Mouse (Mus musculus): ENCODE data around the gene Rbm20. TPM values are rescaled to one million over a fixed set of nuclear protein-coding genes. Genes with fewer than 3 reads are reported as not detected.

Rbm20 gene
- total and polyA plus RNA-seq, 3 experiments: 0.05 to 0.56 (median 0.08) TPM

GRCm38 (mm10) chr19:53843972-53844371 is 166.9 kb downstream of the Rbm20 start:
- TF ChIP-seq JUND (conservative IDR thresholded peaks at IDR 0.05; ENCODE audit: low read depth, low read length) (no peak), NELFE (IDR thresholded peaks at IDR 0.05; ENCODE audit: low read depth, low read length) (no peak), USF2 (conservative IDR thresholded peaks at IDR 0.05; ENCODE audit: low read depth, low read length) (no peak), E2F4 (IDR thresholded peaks at IDR 0.05; ENCODE audit: insufficient replicate concordance, low read depth, low read length) (no peak), ZC3H11A (IDR thresholded peaks at IDR 0.05; ENCODE audit: low read depth, low read length) (no peak), POLR2AphosphoS2 (IDR thresholded peaks at IDR 0.05; ENCODE audit: low read depth, low read length) (no peak), MAX (IDR thresholded peaks at IDR 0.05; ENCODE audit: low read length) (no peak), NRF1 (IDR thresholded peaks at IDR 0.05; ENCODE audit: low read depth, low read length) (no peak), GABPA (IDR thresholded peaks at IDR 0.05; ENCODE audit: insufficient replicate concordance, low read depth, low read length) (no peak), JUN (IDR thresholded peaks at IDR 0.05; ENCODE audit: insufficient read depth, low read depth, low read length) (no peak)
- Histone ChIP-seq H3K4me2 (ENCODE audit: insufficient read depth, low read depth, poor library complexity, severe bottlenecking) (no peak overlapping the region), H3K9ac (ENCODE audit: insufficient read depth, low read depth) (no peak overlapping the region), H3K27ac (ENCODE audit: insufficient read depth, low read depth) (no peak overlapping the region), H3K79me2 (replicated peaks; ENCODE audit: control insufficient read depth, extremely low read depth, insufficient read depth, poor library complexity, severe bottlenecking) (no peaks in the 10 kb centered on the region), H3K4me3 (replicated peaks in 1 of 3; ENCODE audit: low read depth in 2 of 3, low read length in 2 of 3, poor library complexity in 1 of 3) (no peak overlapping the region), H3K36me3 (replicated peaks in 1 of 2; ENCODE audit: control insufficient read depth in 1 of 2, insufficient read depth in 1 of 2, low read length in 1 of 2) (no peaks in the 10 kb centered on the region), H3K27me3 (replicated peaks) (no peaks in the 10 kb centered on the region), H3K4me1 (ENCODE audit: control insufficient read depth in 1 of 2, insufficient read depth in 2 of 2) (peaks cover 2 to 5% of the 10 kb centered on the region in 2 experiments; a peak in 3 of 4 replicates), H3K9me3 (replicated peaks; ENCODE audit: low read length) (no peaks in the 10 kb centered on the region)
- DNase-seq (ENCODE audit: extremely low read depth): no peak
- in situ Hi-C loops (cut with MboI; ENCODE audit: low pct_ligation_motif_present, low pct_unique_long_range_greater_than_20kb, low sequenced_read_pairs) (no loop called here), dilution Hi-C loops (cut with MboI; ENCODE audit: extremely low pct_ligation_motif_present, extremely low pct_unique_long_range_greater_than_20kb, low sequenced_read_pairs) (no loop called here)

- no peaks in the 10 kb centered on the region for H3K36me3 ChIP-seq (replicated peaks in 1 of 2; ENCODE audit: control insufficient read depth in 1 of 2, insufficient read depth in 1 of 2, low read length in 1 of 2)
- H3K27me3 ChIP-seq (replicated peaks): no peaks in the 10 kb centered on the region
- H3K9me3 ChIP-seq (replicated peaks; ENCODE audit: low read length): no peaks in the 10 kb centered on the region
- peaks cover 0 to 5% of the 10 kb centered on the region in 2 experiments; a peak in 1 of 4 replicates for H3K4me1 ChIP-seq (ENCODE audit: control insufficient read depth in 1 of 2, insufficient read depth in 2 of 2)
- H3K4me2 ChIP-seq (ENCODE audit: insufficient read depth, low read depth, poor library complexity, severe bottlenecking): no peak overlapping the region
- no peaks in the 10 kb centered on the region for H3K79me2 ChIP-seq (replicated peaks; ENCODE audit: control insufficient read depth, extremely low read depth, insufficient read depth, poor library complexity, severe bottlenecking)
- DNase-seq (ENCODE audit: extremely low read depth): no peak
- no peak overlapping the region for H3K9ac ChIP-seq (ENCODE audit: insufficient read depth, low read depth)
- dilution Hi-C loops (cut with MboI; ENCODE audit: extremely low pct_ligation_motif_present, extremely low pct_unique_long_range_greater_than_20kb, low sequenced_read_pairs): no loop called here
- TF ChIP-seq EP300 (IDR thresholded peaks at IDR 0.05; ENCODE audit: low read length) (no peak), SMC3 (IDR thresholded peaks at IDR 0.05; ENCODE audit: low read depth, low read length) (no peak), JUN (IDR thresholded peaks at IDR 0.05; ENCODE audit: insufficient read depth, low read depth, low read length) (no peak), IRF4 (IDR thresholded peaks at IDR 0.05; ENCODE audit: low read depth, low read length) (no peak), MAZ (IDR thresholded peaks at IDR 0.05; ENCODE audit: low read depth, low read length) (no peak), MXI1 (IDR thresholded peaks at IDR 0.05; ENCODE audit: low read depth, low read length) (no peak), POLR2A (IDR thresholded peaks at IDR 0.05; ENCODE audit: low read depth, low read length) (no peak), ETS1 (conservative IDR thresholded peaks at IDR 0.05; ENCODE audit: low read depth, low read length) (no peak), PAX5 (IDR thresholded peaks at IDR 0.05; ENCODE audit: low read length) (no peak), MEF2A (IDR thresholded peaks at IDR 0.05; ENCODE audit: borderline replicate concordance, low read depth, low read length) (no peak), POLR2AphosphoS2 (IDR thresholded peaks at IDR 0.05; ENCODE audit: low read depth, low read length) (no peak), USF1 (IDR thresholded peaks at IDR 0.05; ENCODE audit: low read depth, low read length) (no peak), ELF1 (IDR thresholded peaks at IDR 0.05; ENCODE audit: low read depth, low read length) (no peak), RAD21 (IDR thresholded peaks at IDR 0.05; ENCODE audit: low read depth, low read length) (no peak), MAFK (IDR thresholded peaks at IDR 0.05; ENCODE audit: insufficient replicate concordance, low read length) (no peak), CHD1 (IDR thresholded peaks at IDR 0.05; ENCODE audit: low read depth, low read length) (no peak), ZKSCAN1 (IDR thresholded peaks at IDR 0.05; ENCODE audit: borderline replicate concordance, low read depth, low read length) (no peak), ZNF384 (IDR thresholded peaks at IDR 0.05; ENCODE audit: low read depth, low read length) (no peak)
- no peak overlapping the region for H3K4me3 ChIP-seq (replicated peaks in 1 of 3; ENCODE audit: low read depth in 2 of 3, low read length in 2 of 3, poor library complexity in 1 of 3)
- H3K27ac ChIP-seq (ENCODE audit: insufficient read depth, low read depth): no peak overlapping the region
- in situ Hi-C loops (cut with MboI; ENCODE audit: low pct_ligation_motif_present, low pct_unique_long_range_greater_than_20kb, low sequenced_read_pairs): loop anchor here (5.0 kb wide), 1 partner anchor 59 kb away; no protein-coding TSS in a partner anchor
These were observed 171.3 kb downstream of the Rbm20 start for GRCm38 (mm10) chr19:53848272-53848995.

Measured in CH12.LX (cell line).